Mouse (Mus musculus): Measurements from ENCODE around the gene Mpz. TPM values are rescaled to one million over a fixed set of nuclear protein-coding genes. Genes with fewer than 3 reads are reported as not detected.

Mpz gene
- polyA plus RNA-seq (2015; fragmentation: Nextera tagmentation; extraction: Ambion mirVana), result 0.20 and 0.63 TPM in 2 replicates

GRCm38 (mm10) chr1:171149974-171150760 lies at the start of gene Mpz, which contains the start of gene Sdhc:
TSS of gene Mpz (plus strand) at chr1:171150711.
TSS of gene Sdhc (minus strand) at chr1:171150603.
- peak; percentile 97 for ATAC-seq
- Histone ChIP-seq H3K27me3 (ENCODE audit: control insufficient read depth, insufficient read depth, low read depth, low read length) (no peaks in the 10 kb centered on the region), H3K9me3 (replicated peaks; ENCODE audit: control insufficient read depth, low read length, poor library complexity, severe bottlenecking) (no peaks in the 10 kb centered on the region), H3K4me2 (ENCODE audit: low read length) (peak within 1 kb of the TSS; percentile 71), H3K36me3 (ENCODE audit: control insufficient read depth, insufficient read depth, low read length) (no peaks in the 10 kb centered on the region; the same call in 1 of the 2 replicates), H3K9ac (ENCODE audit: low read depth, low read length) (peak within 1 kb of the TSS; percentile 92), H3K4me3 (ENCODE audit: low read depth, low read length) (peak within 1 kb of the TSS; percentile 97), H3K27ac (ENCODE audit: low read length) (peak within 1 kb of the TSS; percentile 86), H3K4me1 (ENCODE audit: control insufficient read depth, insufficient read depth, low read length) (peaks cover 15% of the 10 kb centered on the region)
- WGBS, result under 1% methylated on average over 34 of the region's 34 CpGs

GRCm38 (mm10) chr1:171101033-171101432 lies 49.5 kb upstream of the Mpz start:
- no peak overlapping the region for H3K4me2 ChIP-seq (ENCODE audit: low read length)
- 41% methylated on average over 2 of the region's 2 CpGs for WGBS

GRCm38 (mm10) chr1:171101733-171102546 lies 48.6 kb upstream of the Mpz start:
- peak overlapping the region; percentile 87 for H3K27ac ChIP-seq (ENCODE audit: low read length)
- H3K4me3 ChIP-seq (ENCODE audit: low read depth, low read length), result peak overlapping the region; percentile 79
- H3K27me3 ChIP-seq (ENCODE audit: control insufficient read depth, insufficient read depth, low read depth, low read length), result no peaks in the 10 kb centered on the region; the same call in 1 of the 2 replicates
- no peaks in the 10 kb centered on the region for H3K36me3 ChIP-seq (ENCODE audit: control insufficient read depth, insufficient read depth, low read length)
- H3K9me3 ChIP-seq (replicated peaks; ENCODE audit: control insufficient read depth, low read length, poor library complexity, severe bottlenecking), result no peaks in the 10 kb centered on the region
- peak overlapping the region; percentile 61 for H3K4me2 ChIP-seq (ENCODE audit: low read length)
- peak overlapping the region; percentile 78 for H3K9ac ChIP-seq (ENCODE audit: low read depth, low read length)
- under 1% methylated on average over 40 of the region's 40 CpGs for WGBS
- H3K4me1 ChIP-seq (ENCODE audit: control insufficient read depth, insufficient read depth, low read length), result peaks cover 9% of the 10 kb centered on the region; the same call in 1 of the 2 replicates
- ATAC-seq, result peak; percentile 92

More at GRCm38 (mm10) chr1:171101033-171101432, 49.5 kb upstream of the Mpz start:
- H3K27ac ChIP-seq (ENCODE audit: low read length), result no peak overlapping the region
- H3K4me3 ChIP-seq (ENCODE audit: low read depth, low read length), result no peak overlapping the region
- H3K4me1 ChIP-seq (ENCODE audit: control insufficient read depth, insufficient read depth, low read length), result peaks cover 13% of the 10 kb centered on the region
- H3K9ac ChIP-seq (ENCODE audit: low read depth, low read length), result no peak overlapping the region
- H3K36me3 ChIP-seq (ENCODE audit: control insufficient read depth, insufficient read depth, low read length), result no peaks in the 10 kb centered on the region
- no peaks in the 10 kb centered on the region for H3K9me3 ChIP-seq (replicated peaks; ENCODE audit: control insufficient read depth, low read length, poor library complexity, severe bottlenecking)
- no peaks in the 10 kb centered on the region; the same call in 1 of the 2 replicates for H3K27me3 ChIP-seq (ENCODE audit: control insufficient read depth, insufficient read depth, low read depth, low read length)
- no peak for ATAC-seq

- peaks cover 9% of the 10 kb centered on the region; the same call in 1 of the 2 replicates for H3K4me1 ChIP-seq (ENCODE audit: control insufficient read depth, insufficient read depth, low read length)
- peak overlapping the region; percentile 87 for H3K27ac ChIP-seq (ENCODE audit: low read length)
- H3K4me2 ChIP-seq (ENCODE audit: low read length), result peak overlapping the region; percentile 61
- peak; percentile 93 for ATAC-seq
- H3K9me3 ChIP-seq (replicated peaks; ENCODE audit: control insufficient read depth, low read length, poor library complexity, severe bottlenecking), result no peaks in the 10 kb centered on the region
- peak overlapping the region; percentile 78 for H3K9ac ChIP-seq (ENCODE audit: low read depth, low read length)
- under 1% methylated on average over 35 of the region's 35 CpGs for WGBS
- peak overlapping the region; percentile 79 for H3K4me3 ChIP-seq (ENCODE audit: low read depth, low read length)
- H3K36me3 ChIP-seq (ENCODE audit: control insufficient read depth, insufficient read depth, low read length), result no peaks in the 10 kb centered on the region
- no peaks in the 10 kb centered on the region for H3K27me3 ChIP-seq (ENCODE audit: control insufficient read depth, insufficient read depth, low read depth, low read length)
Measured at GRCm38 (mm10) chr1:171102547-171103177, 47.8 kb upstream of the Mpz start.

GRCm38 (mm10) chr1:171103179-171103840 lies 47.2 kb upstream of the Mpz start:
- WGBS, result 12% methylated on average over 10 of the region's 10 CpGs
- Histone ChIP-seq H3K36me3 (ENCODE audit: control insufficient read depth, insufficient read depth, low read length) (no peaks in the 10 kb centered on the region), H3K9ac (ENCODE audit: low read depth, low read length) (no peak overlapping the region), H3K4me2 (ENCODE audit: low read length) (peak overlapping the region; percentile 61), H3K27ac (ENCODE audit: low read length) (no peak overlapping the region), H3K27me3 (ENCODE audit: control insufficient read depth, insufficient read depth, low read depth, low read length) (no peaks in the 10 kb centered on the region), H3K4me1 (ENCODE audit: control insufficient read depth, insufficient read depth, low read length) (peaks cover 9% of the 10 kb centered on the region; the same call in 1 of the 2 replicates), H3K4me3 (ENCODE audit: low read depth, low read length) (peak overlapping the region; percentile 79), H3K9me3 (replicated peaks; ENCODE audit: control insufficient read depth, low read length, poor library complexity, severe bottlenecking) (no peaks in the 10 kb centered on the region)
- no peak; the same call in 1 of the 2 replicates for ATAC-seq

- ATAC-seq, result no peak
- no peak overlapping the region for H3K9ac ChIP-seq (ENCODE audit: low read depth, low read length)
- no peaks in the 10 kb centered on the region for H3K36me3 ChIP-seq (ENCODE audit: control insufficient read depth, insufficient read depth, low read length)
- H3K4me2 ChIP-seq (ENCODE audit: low read length), result no peak overlapping the region
- peaks cover 12% of the 10 kb centered on the region; the same call in 1 of the 2 replicates for H3K4me1 ChIP-seq (ENCODE audit: control insufficient read depth, insufficient read depth, low read length)
- 68% methylated on average over 6 of the region's 6 CpGs for WGBS
- H3K4me3 ChIP-seq (ENCODE audit: low read depth, low read length), result no peak overlapping the region
- H3K27me3 ChIP-seq (ENCODE audit: control insufficient read depth, insufficient read depth, low read depth, low read length), result no peaks in the 10 kb centered on the region
- no peaks in the 10 kb centered on the region for H3K9me3 ChIP-seq (replicated peaks; ENCODE audit: control insufficient read depth, low read length, poor library complexity, severe bottlenecking)
- H3K27ac ChIP-seq (ENCODE audit: low read length), result no peak overlapping the region
Measured at GRCm38 (mm10) chr1:171105226-171105625, 45.3 kb upstream of the Mpz start.

GRCm38 (mm10) chr1:171109620-171110019 lies 40.9 kb upstream of the Mpz start:
- H3K4me2 ChIP-seq (ENCODE audit: low read length), result no peak overlapping the region

GRCm38 (mm10) chr1:171110659-171111019 lies 39.9 kb upstream of the Mpz start:
- Histone ChIP-seq H3K9me3 (replicated peaks; ENCODE audit: control insufficient read depth, low read length, poor library complexity, severe bottlenecking) (no peaks in the 10 kb centered on the region), H3K27ac (ENCODE audit: low read length) (peak overlapping the region; percentile 87), H3K36me3 (ENCODE audit: control insufficient read depth, insufficient read depth, low read length) (no peaks in the 10 kb centered on the region), H3K4me1 (ENCODE audit: control insufficient read depth, insufficient read depth, low read length) (peaks cover 12% of the 10 kb centered on the region; the same call in 1 of the 2 replicates), H3K4me3 (ENCODE audit: low read depth, low read length) (peak overlapping the region; percentile 52), H3K27me3 (ENCODE audit: control insufficient read depth, insufficient read depth, low read depth, low read length) (no peaks in the 10 kb centered on the region), H3K4me2 (ENCODE audit: low read length) (peak overlapping the region; percentile 63), H3K9ac (ENCODE audit: low read depth, low read length) (peak overlapping the region; percentile 63)
- WGBS, result 6% methylated on average over 15 of the region's 15 CpGs
- ATAC-seq, result peak; percentile 61

More at GRCm38 (mm10) chr1:171109620-171110019, 40.9 kb upstream of the Mpz start:
- ATAC-seq, result no peak
- Histone ChIP-seq H3K27ac (ENCODE audit: low read length) (no peak overlapping the region), H3K27me3 (ENCODE audit: control insufficient read depth, insufficient read depth, low read depth, low read length) (no peaks in the 10 kb centered on the region), H3K9me3 (replicated peaks; ENCODE audit: control insufficient read depth, low read length, poor library complexity, severe bottlenecking) (no peaks in the 10 kb centered on the region), H3K4me1 (ENCODE audit: control insufficient read depth, insufficient read depth, low read length) (peaks cover 12% of the 10 kb centered on the region; the same call in 1 of the 2 replicates), H3K9ac (ENCODE audit: low read depth, low read length) (no peak overlapping the region), H3K4me3 (ENCODE audit: low read depth, low read length) (no peak overlapping the region), H3K36me3 (ENCODE audit: control insufficient read depth, insufficient read depth, low read length) (no peaks in the 10 kb centered on the region)
- WGBS, result 34% methylated on average over 9 of the region's 9 CpGs
